Mouse (Mus musculus) CH12.LX (cell line): ENCODE data around the gene Brf1. TPM values are rescaled to one million over a fixed set of nuclear protein-coding genes. Genes with fewer than 3 reads are reported as not detected.

Experiments
- DNase-seq: peaks from one replicate; pipeline ENCODE4 v3.0.0-alpha.2; 2013; ENCODE audit errors: extremely low read depth
- H3K27ac ChIP-seq: 2 replicates; pipeline ENCODE4 v1.5.1; 2012; ENCODE audit warnings: low read depth, mild to moderate bottlenecking, control low read depth, moderate library complexity; ENCODE audit not compliant: insufficient read depth
- H3K27me3 ChIP-seq: replicated peaks from 2 replicates; pipeline ENCODE3; 2012; ENCODE audit warnings: inconsistent platforms
- H3K36me3 ChIP-seq, 2 experiments: replicated peaks in 1 of 2; 2 replicates each; pipeline versions ENCODE3 to v1.6.1; 2012; ENCODE audit warnings: inconsistent platforms in 1 of 2, low read length in 1 of 2, mild to moderate bottlenecking in 1 of 2, mixed read lengths in 1 of 2, moderate library complexity in 1 of 2; ENCODE audit not compliant: control insufficient read depth in 1 of 2, insufficient read depth in 1 of 2
- H3K4me1 ChIP-seq, 2 experiments: 2 replicates each; pipeline ENCODE4 v1.6.1; 2012; ENCODE audit warnings: inconsistent platforms in 1 of 2, moderate library complexity in 1 of 2; ENCODE audit not compliant: insufficient read depth in 2 of 2, control insufficient read depth in 1 of 2
- H3K4me2 ChIP-seq: 2 replicates; pipeline ENCODE4 v1.6.1; 2012; ENCODE audit warnings: low read depth, mild to moderate bottlenecking, control low read depth; ENCODE audit not compliant: poor library complexity, insufficient read depth, severe bottlenecking
- H3K4me3 ChIP-seq, 3 experiments: fragments of 150-350 bp in 1 of 3; sonication (generic) in 1 of 3; replicated peaks in 1 of 3; 2 replicates each; pipeline versions ENCODE3 to v1.5.1; 2011 to 2012; ENCODE audit warnings: low read depth in 2 of 3, low read length in 2 of 3, mild to moderate bottlenecking in 2 of 3, moderate library complexity in 2 of 3, control low read depth in 1 of 3, improper control_type of control experiment in 1 of 3, inconsistent platforms in 1 of 3, mixed read lengths in 1 of 3; ENCODE audit not compliant: poor library complexity in 1 of 3
- H3K79me2 ChIP-seq: replicated peaks from 2 replicates; pipeline ENCODE4 v1.6.1; 2012; ENCODE audit warnings: mild to moderate bottlenecking, moderate library complexity; ENCODE audit not compliant: control insufficient read depth, poor library complexity, insufficient read depth, severe bottlenecking; ENCODE audit errors: extremely low read depth
- H3K9ac ChIP-seq: 2 replicates; pipeline ENCODE4 v1.6.1; 2012; ENCODE audit warnings: low read depth, mild to moderate bottlenecking, control low read depth, moderate library complexity; ENCODE audit not compliant: insufficient read depth
- H3K9me3 ChIP-seq: replicated peaks from 2 replicates; pipeline ENCODE3; 2012; ENCODE audit warnings: low read length, inconsistent platforms, mixed read lengths
- CHD2 ChIP-seq: IDR thresholded peaks from 2 replicates; pipeline ENCODE4 v1.6.1; 2011; ENCODE audit warnings: low read length, improper control_type of control experiment
- CTCF ChIP-seq, 2 experiments: IDR thresholded peaks in 1 of 2; conservative IDR thresholded peaks in 1 of 2; 2 replicates each; pipeline ENCODE4 v1.5.1; 2011 to 2012; ENCODE audit warnings: low read depth in 2 of 2, low read length in 2 of 2, improper control_type of control experiment in 1 of 2, inconsistent platforms in 1 of 2, mild to moderate bottlenecking in 1 of 2, moderate library complexity in 1 of 2
- E2F4 ChIP-seq: IDR thresholded peaks from 2 replicates; pipeline ENCODE4 v1.6.1; 2011; ENCODE audit warnings: low read depth, low read length, improper control_type of control experiment; ENCODE audit not compliant: insufficient replicate concordance
- ETS1 ChIP-seq: conservative IDR thresholded peaks from 2 replicates; pipeline ENCODE4 v1.6.1; 2012; ENCODE audit warnings: low read depth, mild to moderate bottlenecking, inconsistent platforms, low read length, improper control_type of control experiment, moderate library complexity
- GABPA ChIP-seq: IDR thresholded peaks from 2 replicates; pipeline ENCODE4 v1.6.1; 2012; ENCODE audit warnings: low read depth, low read length, improper control_type of control experiment, inconsistent platforms; ENCODE audit not compliant: insufficient replicate concordance
- HCFC1 ChIP-seq: IDR thresholded peaks from 2 replicates; pipeline ENCODE4 v1.6.1; 2012; ENCODE audit warnings: low read depth, mild to moderate bottlenecking, inconsistent platforms, low read length, improper control_type of control experiment
- IRF4 ChIP-seq: IDR thresholded peaks from 2 replicates; pipeline ENCODE4 v1.6.1; 2014; ENCODE audit warnings: low read depth, mild to moderate bottlenecking, inconsistent platforms, low read length, improper control_type of control experiment
- JUND ChIP-seq: conservative IDR thresholded peaks from 2 replicates; pipeline ENCODE4 v1.6.1; 2011; ENCODE audit warnings: low read depth, low read length, improper control_type of control experiment
- MAX ChIP-seq: IDR thresholded peaks from 2 replicates; pipeline ENCODE4 v1.6.1; 2011; ENCODE audit warnings: low read length, improper control_type of control experiment
- MAZ ChIP-seq: IDR thresholded peaks from 2 replicates; pipeline ENCODE4 v1.6.1; 2012; ENCODE audit warnings: low read depth, mild to moderate bottlenecking, inconsistent platforms, low read length, improper control_type of control experiment, moderate library complexity
- MYC ChIP-seq: IDR thresholded peaks from 2 replicates; pipeline ENCODE4 v1.6.1; 2011; ENCODE audit warnings: low read depth, mild to moderate bottlenecking, improper control_type of control experiment, low read length
- NELFE ChIP-seq: IDR thresholded peaks from 2 replicates; pipeline ENCODE4 v1.6.1; 2011; ENCODE audit warnings: low read depth, low read length, improper control_type of control experiment
- NRF1 ChIP-seq: IDR thresholded peaks from 2 replicates; pipeline ENCODE4 v1.6.1; 2014; ENCODE audit warnings: low read depth, mild to moderate bottlenecking, inconsistent platforms, low read length, improper control_type of control experiment, moderate library complexity
- POLR2A ChIP-seq: IDR thresholded peaks from 2 replicates; pipeline ENCODE4 v1.6.1; 2011; ENCODE audit warnings: low read depth, mild to moderate bottlenecking, improper control_type of control experiment, low read length
- RAD21 ChIP-seq: IDR thresholded peaks from 2 replicates; pipeline ENCODE4 v1.6.1; 2011; ENCODE audit warnings: low read depth, mild to moderate bottlenecking, low read length, improper control_type of control experiment, moderate library complexity
- RCOR1 ChIP-seq: conservative IDR thresholded peaks from 2 replicates; pipeline ENCODE4 v1.6.1; 2012; ENCODE audit warnings: low read depth, mild to moderate bottlenecking, inconsistent platforms, low read length, improper control_type of control experiment
- SIN3A ChIP-seq: IDR thresholded peaks from 2 replicates; pipeline ENCODE4 v1.6.1; 2012; ENCODE audit warnings: low read length, improper control_type of control experiment, inconsistent platforms
- SMC3 ChIP-seq: IDR thresholded peaks from 2 replicates; pipeline ENCODE4 v1.6.1; 2011; ENCODE audit warnings: low read depth, low read length, improper control_type of control experiment
- TBP ChIP-seq: conservative IDR thresholded peaks from 2 replicates; pipeline ENCODE4 v1.6.1; 2011; ENCODE audit warnings: low read depth, low read length, improper control_type of control experiment
- TCF12 ChIP-seq: IDR thresholded peaks from 2 replicates; pipeline ENCODE4 v1.6.1; 2014; ENCODE audit warnings: low read depth, mild to moderate bottlenecking, inconsistent platforms, low read length, improper control_type of control experiment
- UBTF ChIP-seq: IDR thresholded peaks from 2 replicates; pipeline ENCODE4 v1.6.1; 2012; ENCODE audit warnings: low read depth, mild to moderate bottlenecking, inconsistent platforms, low read length, improper control_type of control experiment, moderate library complexity
- USF1 ChIP-seq: IDR thresholded peaks from 2 replicates; pipeline ENCODE4 v1.6.1; 2014; ENCODE audit warnings: low read depth, mild to moderate bottlenecking, inconsistent platforms, low read length, improper control_type of control experiment
- USF2 ChIP-seq: conservative IDR thresholded peaks from 2 replicates; pipeline ENCODE4 v1.6.1; 2011; ENCODE audit warnings: low read depth, low read length, improper control_type of control experiment
- ZMIZ1 ChIP-seq: IDR thresholded peaks from 2 replicates; pipeline ENCODE4 v1.6.1; 2012; ENCODE audit warnings: low read depth, mild to moderate bottlenecking, inconsistent platforms, low read length, improper control_type of control experiment
- dilution Hi-C: fragments of 300-500 bp; cut with MboI; formaldehyde crosslinking; loops from 2 replicates; pipeline ENCODE4 v1.14.3; 2020; ENCODE audit warnings: low sequenced_read_pairs; ENCODE audit not compliant: extremely low pct_unique_long_range_greater_than_20kb, extremely low pct_ligation_motif_present
- in situ Hi-C: fragments of 300-500 bp; cut with MboI; formaldehyde crosslinking; loops from 3 replicates; pipeline ENCODE4 v1.14.3; 2019; ENCODE audit warnings: low sequenced_read_pairs, low pct_ligation_motif_present, low pct_unique_long_range_greater_than_20kb, mixed read lengths
- polyA plus RNA-seq: library from polyadenylated mRNA; unstranded; fragments of >175 nt; gene quantifications from 2 replicates; pipeline ENCODE4 v1.2.1, GENCODE M21; 2012; ENCODE audit warnings: low read depth; ENCODE audit not compliant: insufficient read length
- total RNA-seq, 2 experiments: library from RNA; depleted of rRNA; stranded (reverse); fragments of 300-350 nt in 1 of 2; fragments of >200 nt in 1 of 2; gene quantifications; 2 replicates each; pipeline ENCODE4 v1.2.3; 2012 to 2014

Gene Brf1
- total and polyA plus RNA-seq, 3 experiments: 15.9 to 31.2 (median 29.6) TPM

GRCm38 (mm10) chr12:112925950-112926349 is 74.6 kb downstream of the Brf1 start:
- in situ Hi-C loops: no loop called here
- Histone ChIP-seq H3K4me3 (no peak overlapping the region), H3K4me2 (no peak overlapping the region), H3K79me2 (no peaks in the 10 kb centered on the region), H3K9ac (no peak overlapping the region), H3K9me3 (peaks cover 12% of the 10 kb centered on the region), H3K27me3 (peaks cover 63% of the 10 kb centered on the region), H3K27ac (no peak overlapping the region), H3K4me1 (peaks cover 0 to 8% of the 10 kb centered on the region in 2 experiments; a peak in 2 of 4 replicates), H3K36me3 (no peaks in the 10 kb centered on the region)
- no peak for DNase-seq
- dilution Hi-C loops: no loop called here
- TF ChIP-seq GABPA (no peak), ZMIZ1 (no peak), NRF1 (no peak), NELFE (no peak), UBTF (no peak)

GRCm38 (mm10) chr12:112922541-112922940 is 78.0 kb downstream of the Brf1 start:
- dilution Hi-C loops: no loop called here
- TF ChIP-seq MAZ (no peak), USF2 (no peak), E2F4 (no peak), NRF1 (no peak), USF1 (no peak), RCOR1 (no peak), SMC3 (no peak), MAX (no peak), MYC (no peak), CHD2 (no peak), CTCF (conservative IDR thresholded peaks at IDR 0.05 in 1 of 2, IDR thresholded peaks at IDR 0.05 in 1 of 2; ENCODE audit: low read depth in 2 of 2, low read length in 2 of 2) (no peak), TCF12 (no peak), TBP (no peak), HCFC1 (no peak), RAD21 (no peak), POLR2A (no peak), JUND (no peak), SIN3A (no peak), ETS1 (no peak), IRF4 (no peak)
- no peaks in the 10 kb centered on the region for H3K36me3 ChIP-seq

More at GRCm38 (mm10) chr12:112922541-112922940, 78.0 kb downstream of the Brf1 start:
- DNase-seq: no peak
- Histone ChIP-seq H3K9me3 (no peaks in the 10 kb centered on the region), H3K4me3 (no peak overlapping the region), H3K9ac (no peak overlapping the region), H3K4me2 (no peak overlapping the region), H3K4me1 (peaks cover 0 to 5% of the 10 kb centered on the region in 2 experiments; a peak in 1 of 4 replicates), H3K27ac (no peak overlapping the region), H3K27me3 (peaks cover 74% of the 10 kb centered on the region), H3K79me2 (no peaks in the 10 kb centered on the region)
- in situ Hi-C loops: no loop called here
